ENCODE assay signal across 14 mouse cellular contexts in genomic region chr1:57807882-57808281, GRCm38 (mm10). TPM values are rescaled to one million over a fixed set of nuclear protein-coding genes. Genes with fewer than 3 reads are reported as not detected.
DNase-seq lines count a peak whose midpoint lies in the region; ATAC-seq lines count a peak whose summit lies in the region.
"Had no signal": no experiment of that assay in that cellular context is flagged by ENCODE, and none has a peak within 500 bp of the region (broad histone marks: within the 10 kb centered on the region; RNA-seq: fewer than 3 reads in every experiment).

No protein-coding gene starts in this region.

- WGBS in neural tube, embryonic 12.5 days, result 48% methylated on average over 7 of the region's 7 CpGs
- 38% methylated on average over 7 of the region's 7 CpGs for WGBS in forebrain, embryonic 13.5 days
- WGBS in limb, embryonic 10.5 days, result 53% methylated on average over 7 of the region's 7 CpGs

- no peak overlapping the region for H3K9ac ChIP-seq in neural tube, embryonic 12.5 days
- H3K9ac ChIP-seq in forebrain, embryonic 13.5 days, result no peak overlapping the region
- H3K9ac ChIP-seq: neural tube, embryonic 13.5 days had no signal

- H3K4me1 ChIP-seq in neural tube, embryonic 12.5 days, result peaks cover 6% of the 10 kb centered on the region
- peaks cover 9% of the 10 kb centered on the region for H3K4me1 ChIP-seq in forebrain, embryonic 13.5 days
- H3K4me1 ChIP-seq in limb, embryonic 10.5 days, result peaks cover 55% of the 10 kb centered on the region
- H3K4me1 ChIP-seq: megakaryocyte, embryonic 14.5 days had no signal

- no peak overlapping the region for H3K4me3 ChIP-seq in neural tube, embryonic 12.5 days
- H3K4me3 ChIP-seq in forebrain, embryonic 13.5 days, result no peak overlapping the region
- no peak overlapping the region for H3K4me3 ChIP-seq in limb, embryonic 10.5 days
- H3K4me3 ChIP-seq: megakaryocyte, embryonic 14.5 days; neural tube, embryonic 13.5 days had no signal

- no peak overlapping the region for H3K4me2 ChIP-seq in neural tube, embryonic 12.5 days (replicated peaks)
- H3K4me2 ChIP-seq in forebrain, embryonic 13.5 days, result no peak overlapping the region
- H3K4me2 ChIP-seq: neural tube, embryonic 13.5 days had no signal

- H3K27ac ChIP-seq in neural tube, embryonic 12.5 days, result no peak overlapping the region
- no peak overlapping the region for H3K27ac ChIP-seq in forebrain, embryonic 13.5 days
- peak overlapping the region; percentile 72 for H3K27ac ChIP-seq in limb, embryonic 10.5 days
- H3K27ac ChIP-seq: neural tube, embryonic 13.5 days had no signal

- no peaks in the 10 kb centered on the region for H3K27me3 ChIP-seq in neural tube, embryonic 12.5 days (replicated peaks)
- no peaks in the 10 kb centered on the region for H3K27me3 ChIP-seq in forebrain, embryonic 13.5 days
- no peaks in the 10 kb centered on the region for H3K27me3 ChIP-seq in limb, embryonic 10.5 days (ENCODE audit: low read depth, poor library complexity, severe bottlenecking)
- H3K27me3 ChIP-seq: CH12.LX; megakaryocyte, embryonic 14.5 days; neural tube, embryonic 13.5 days had no signal

- peak; percentile 60; the same call in 1 of the 2 replicates for ATAC-seq in neural tube, embryonic 12.5 days (ENCODE audit: low FRiP score, low read depth)
- ATAC-seq in forebrain, embryonic 13.5 days, result peak; percentile 78
- ATAC-seq: intestine, postnatal 0 days had no signal

- no peak for DNase-seq in neural tube, embryonic 10.5 days (ENCODE audit: extremely low spot score, low spot score)
- no peak for DNase-seq in limb, embryonic 10.5 days (ENCODE audit: low spot score)
- no peak for DNase-seq in adrenal gland, postnatal 10 days
- no peak for DNase-seq in frontal cortex, postnatal 25 days (ENCODE audit: low spot score in 2 of 2)
- no peak for DNase-seq in kidney, postnatal 4 days
- DNase-seq: cerebellum, postnatal 14 days; gastrocnemius, postnatal 10 days; lung, adult 18-20 months had no signal

- no peaks in the 10 kb centered on the region for H3K36me3 ChIP-seq in neural tube, embryonic 12.5 days
- H3K36me3 ChIP-seq in forebrain, embryonic 13.5 days (ENCODE audit: poor library complexity, severe bottlenecking), result no peaks in the 10 kb centered on the region
- peaks cover 3% of the 10 kb centered on the region; the same call in 1 of the 2 replicates for H3K36me3 ChIP-seq in limb, embryonic 10.5 days
- H3K36me3 ChIP-seq: neural tube, embryonic 13.5 days had no signal

- no peaks in the 10 kb centered on the region for H3K9me3 ChIP-seq in neural tube, embryonic 12.5 days
- H3K9me3 ChIP-seq in forebrain, embryonic 13.5 days (replicated peaks), result no peaks in the 10 kb centered on the region
- H3K9me3 ChIP-seq in limb, embryonic 10.5 days (replicated peaks), result no peaks in the 10 kb centered on the region
- H3K9me3 ChIP-seq: megakaryocyte, embryonic 14.5 days; neural tube, embryonic 13.5 days had no signal

RNA-seq across cellular contexts. Expression of gene Spats2l, which starts 33.9 kb away (rescaled TPM):
- polyA plus RNA-seq in neural tube, embryonic 12.5 days (2016; fragmentation: Nextera tagmentation; extraction: Ambion mirVana), result 38.1 and 41.2 TPM in 2 replicates
- polyA plus RNA-seq in forebrain, embryonic 13.5 days (2015; fragmentation: Nextera tagmentation; extraction: Ambion mirVana), result 46.7 and 50.4 TPM in 2 replicates
- 18.4 and 29.3 TPM in 2 replicates for polyA plus RNA-seq in limb, embryonic 10.5 days (2016; fragmentation: Nextera tagmentation; extraction: Ambion mirVana)
- 10 to 100 TPM; 10.3 to 15.9 TPM for total RNA-seq in adrenal gland, postnatal 10 days (2021)
